Mouse (Mus musculus) right cerebral cortex, postnatal 14 days (tissue): ENCODE measurements around the gene A26c2.

Source experiments
- DNase-seq: peaks from one replicate; pipeline ENCODE4 v3.0.0; 2022

The A26c2 gene

GRCm38 (mm10) chr7:62823573-62823972, at the start of gene A26c2:
A26c2 (minus strand) TSS chr7:62823673.
- no peak for DNase-seq

DNA sequence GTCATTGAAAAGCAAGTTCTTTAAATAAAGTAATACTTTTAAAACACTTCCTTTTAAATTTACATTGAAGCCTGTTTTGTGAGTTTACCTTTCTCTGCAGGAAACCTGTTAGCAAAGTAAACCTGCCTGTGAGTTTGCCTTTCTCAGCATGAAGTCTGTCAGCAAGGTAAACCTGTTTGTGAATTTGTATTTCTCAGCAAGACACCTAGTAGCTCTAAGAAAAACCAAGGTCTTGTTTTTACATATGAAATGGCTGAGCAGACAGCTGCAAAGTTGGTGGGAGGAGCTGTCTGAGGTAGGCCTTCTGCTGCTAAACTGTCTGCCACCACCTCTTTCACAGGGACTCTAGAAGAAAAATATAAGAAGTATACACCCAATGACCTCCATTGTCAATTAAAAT, 28.0 kb upstream of the A26c2 start:
- no peak for DNase-seq
